Mouse (Mus musculus) layer of hippocampus, postnatal 25 days (tissue): ENCODE measurements around the gene P4htm. TPM values are rescaled to one million over a fixed set of nuclear protein-coding genes. Genes with fewer than 3 reads are reported as not detected.

Source experiments
- DNase-seq, 2 experiments: peaks; one replicate each; pipeline ENCODE4 v3.0.0; 2022; ENCODE audit warnings: mixed read lengths in 2 of 2, low spot score in 1 of 2; ENCODE audit errors: extremely low spot score in 1 of 2
- total RNA-seq, 2 experiments: library from RNA; stranded (reverse); gene quantifications; 2 replicates each; pipeline ENCODE4 v1.2.3; 2021

The P4htm gene
- total RNA-seq, 2 experiments from 2014 or later = 92.0 to 97.8 TPM

DNA sequence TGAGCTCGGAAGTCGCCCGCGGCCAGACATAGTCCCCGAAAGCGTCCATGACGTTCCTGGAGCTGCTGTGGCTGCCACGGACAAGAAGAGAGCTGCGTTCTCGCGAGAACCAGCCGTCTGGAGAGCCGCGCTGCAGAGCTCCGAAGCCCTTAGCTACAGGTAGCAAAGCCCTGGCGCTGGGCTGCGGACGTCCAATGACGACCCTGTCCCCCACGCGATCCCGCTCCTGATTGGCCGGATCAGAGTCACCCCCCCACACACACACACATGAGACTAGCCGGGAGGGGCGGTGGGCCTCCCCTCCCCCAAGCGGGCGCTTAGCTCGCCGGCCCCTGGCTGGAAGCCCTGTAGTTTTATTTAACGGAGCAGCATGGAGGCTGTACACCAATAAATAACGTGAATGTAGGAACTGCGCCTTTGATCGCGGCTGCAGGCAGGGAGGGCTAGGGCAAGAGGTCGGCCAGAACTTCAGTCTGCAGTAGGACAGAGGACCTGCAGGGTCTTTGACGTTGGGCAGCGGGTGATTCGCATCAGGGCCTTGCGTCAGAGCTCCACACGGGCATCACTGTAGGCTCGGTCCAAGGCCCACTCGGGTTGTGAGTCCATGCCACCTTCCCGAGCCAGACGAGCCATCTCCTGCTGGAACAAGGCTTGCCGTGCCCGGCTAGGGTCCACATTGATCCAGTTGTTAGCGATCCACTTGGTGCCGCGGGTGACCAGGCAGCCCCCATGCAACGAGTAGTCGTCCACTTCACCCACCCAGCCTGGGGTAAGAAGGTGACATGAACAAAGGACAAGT is 18.7 kb downstream of the P4htm start, which contains the start of gene Wdr6:
TSS of gene Wdr6 (minus strand) at position 195 of the 799 bp plus-strand sequence.
- peak; percentile 71 to 82 for DNase-seq

DNA sequence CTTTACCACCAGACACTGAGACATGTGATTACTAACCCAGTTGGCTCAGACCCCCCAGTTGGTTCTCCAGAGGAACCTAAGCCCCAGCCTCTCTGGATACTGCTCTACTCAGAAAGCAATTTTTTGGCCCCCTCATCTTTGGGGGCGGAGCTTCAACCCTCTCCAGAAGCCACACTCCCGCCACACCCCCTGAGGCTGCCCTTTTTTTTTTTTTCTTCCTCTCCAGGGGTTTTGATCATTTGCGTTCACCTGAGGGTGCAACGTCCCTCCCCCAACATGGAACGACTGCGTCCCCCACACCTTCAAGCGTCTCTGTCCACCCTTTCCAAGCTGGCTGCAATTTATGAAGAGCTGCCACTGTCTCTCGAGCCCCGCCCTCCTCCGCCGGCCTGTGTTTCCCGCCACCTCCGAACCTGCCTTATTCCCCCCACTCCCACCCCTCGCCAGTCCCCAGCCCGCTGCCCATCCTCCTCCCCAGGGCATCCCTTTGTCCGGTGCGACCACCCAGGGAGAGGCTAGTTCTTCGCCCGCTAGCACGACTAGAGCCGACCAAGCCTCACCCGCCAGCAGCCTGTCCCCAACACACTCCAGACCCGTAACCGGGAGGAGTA is 19.4 kb downstream of the P4htm start:
- DNase-seq = no peak

DNA sequence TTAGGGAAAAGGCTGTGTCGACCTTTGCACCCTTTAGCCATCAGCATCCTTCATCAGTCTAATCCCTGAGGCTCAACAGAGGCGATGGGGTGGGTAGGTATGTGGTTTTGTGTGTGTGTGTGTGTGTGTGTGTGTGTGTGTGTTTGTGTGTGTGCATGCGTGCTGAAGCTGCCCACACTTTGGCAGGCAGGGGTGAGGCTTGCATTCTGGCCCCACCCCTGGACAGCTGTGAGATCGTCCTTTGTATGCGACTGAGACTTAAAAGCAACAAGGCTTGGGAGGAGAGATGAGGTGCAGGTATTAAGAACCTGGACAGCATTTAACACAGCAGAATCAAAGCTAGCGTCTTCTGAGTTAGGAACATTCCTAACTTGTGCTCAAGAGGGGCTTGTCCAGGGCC is 20.4 kb downstream of the P4htm start:
- no peak for DNase-seq

GRCm38 (mm10) chr9:108575321-108576297 is 21.9 kb downstream of the P4htm start:
- no peak for DNase-seq

- no peak for DNase-seq
These were observed 22.5 kb downstream of the P4htm start for GRCm38 (mm10) chr9:108574921-108575320.

DNA sequence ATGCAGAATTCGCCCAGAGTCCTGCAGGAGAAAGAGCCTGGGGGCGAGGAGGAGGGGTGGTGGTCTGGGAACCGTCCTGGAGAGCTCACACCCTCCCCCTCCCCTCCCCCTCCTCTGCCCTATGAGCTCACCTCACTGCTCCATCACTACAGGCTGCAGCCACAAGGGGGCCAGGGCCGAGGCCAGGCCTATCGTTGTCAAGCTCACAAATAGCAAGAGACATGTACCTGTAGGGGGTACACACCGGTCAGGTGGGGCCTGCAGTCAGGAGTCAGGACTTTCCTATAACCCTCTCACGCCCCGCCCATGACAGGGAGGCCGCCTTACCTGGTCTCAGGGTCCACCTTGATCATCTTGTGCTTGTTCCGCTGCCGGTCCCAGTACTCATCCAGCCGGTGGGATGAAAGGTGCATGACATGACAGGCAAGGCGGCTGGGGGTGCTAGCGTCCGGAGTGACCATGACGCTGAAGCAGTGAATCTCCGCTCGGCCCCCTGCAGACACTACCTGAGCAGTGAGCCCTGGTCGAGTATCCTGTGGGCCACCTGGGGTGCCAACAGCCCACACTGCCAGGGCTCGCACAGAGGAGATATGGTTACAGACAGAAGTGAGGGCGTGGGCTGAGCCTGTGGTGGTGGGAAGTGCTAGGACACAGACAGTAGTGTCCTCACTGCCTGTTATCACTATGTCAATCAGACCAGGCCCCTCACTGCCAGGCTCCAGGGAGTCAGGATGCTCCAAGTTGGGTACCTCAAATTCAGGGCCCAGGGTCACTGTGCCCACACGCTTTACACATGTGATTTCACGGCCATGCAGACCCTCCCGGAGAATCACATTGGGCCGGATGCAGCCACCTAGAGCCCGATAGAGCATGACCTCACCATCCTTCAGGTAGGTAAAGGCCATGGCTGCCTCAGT is 23.4 kb downstream of the P4htm start:
- DNase-seq = no peak

GRCm38 (mm10) chr9:108572321-108572720 is 25.1 kb downstream of the P4htm start:
- DNase-seq = no peak

DNA sequence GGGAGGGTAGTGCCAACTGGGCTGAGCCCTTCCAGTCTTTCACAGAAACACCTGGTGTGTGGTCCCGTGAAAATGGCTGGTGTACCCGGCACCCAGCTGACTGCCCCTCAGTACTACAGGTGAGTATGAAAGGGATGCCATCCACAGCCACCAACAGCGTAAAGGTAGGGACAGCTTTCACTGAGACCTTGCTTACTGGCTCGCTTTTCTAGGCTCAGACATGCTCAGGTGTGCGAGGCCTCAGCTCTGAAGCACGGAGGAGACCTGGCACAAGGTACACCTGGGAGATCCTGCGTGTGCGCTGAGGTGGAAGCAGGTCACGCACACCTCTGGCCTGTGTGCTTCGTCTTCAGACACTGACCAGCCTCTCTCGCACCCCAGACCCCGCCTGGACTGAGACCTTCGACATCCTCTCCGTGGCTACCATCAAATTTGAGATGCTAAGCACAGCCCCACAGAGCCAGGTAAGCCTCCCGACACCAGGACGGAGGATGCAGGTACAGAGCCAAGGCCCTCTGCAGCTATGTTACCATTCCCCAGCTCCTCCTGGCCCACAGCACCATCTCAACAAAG is 26.0 kb downstream of the P4htm start:
- DNase-seq = no peak

DNA sequence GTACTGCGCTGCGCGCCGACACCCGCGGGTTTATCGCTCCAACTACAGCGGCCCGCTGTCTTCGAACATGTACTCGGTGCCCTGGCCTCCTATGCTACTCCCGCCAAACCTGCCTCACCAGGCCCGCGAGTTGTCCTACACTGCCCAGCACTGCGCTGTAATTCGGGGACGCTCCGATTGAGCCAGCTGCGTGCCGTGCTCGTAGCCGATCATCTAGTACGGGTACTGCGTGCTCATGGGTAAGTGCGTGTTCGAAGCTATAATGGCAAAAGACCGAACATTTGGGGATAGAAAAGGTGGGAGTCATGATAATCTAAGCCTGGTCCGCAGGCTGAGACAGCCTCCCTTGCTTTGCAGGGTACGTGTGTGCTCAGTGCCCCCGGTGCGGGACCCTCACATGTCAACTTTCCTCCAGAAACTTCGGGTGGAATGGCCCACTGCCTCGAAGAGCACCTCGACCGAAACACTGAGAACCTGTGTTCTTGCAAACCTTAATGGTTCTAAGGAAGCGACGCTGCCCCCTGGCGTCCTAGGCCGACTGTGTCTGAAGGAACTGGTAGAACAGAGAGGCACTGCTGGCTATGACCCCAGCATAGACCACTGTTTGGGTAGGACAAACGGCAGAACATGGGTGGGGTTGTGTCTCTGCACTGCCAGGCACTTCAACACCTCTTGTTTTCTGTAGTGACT is 27.1 kb downstream of the P4htm start:
- DNase-seq = peak in 1 of 2 experiments; percentile 76

GRCm38 (mm10) chr9:108569381-108570206 is 27.9 kb downstream of the P4htm start, which contains the start of gene Dalrd3:
Gene Dalrd3 (plus strand): TSS chr9:108569886.
- DNase-seq = peak; percentile 65 to 70

DNA sequence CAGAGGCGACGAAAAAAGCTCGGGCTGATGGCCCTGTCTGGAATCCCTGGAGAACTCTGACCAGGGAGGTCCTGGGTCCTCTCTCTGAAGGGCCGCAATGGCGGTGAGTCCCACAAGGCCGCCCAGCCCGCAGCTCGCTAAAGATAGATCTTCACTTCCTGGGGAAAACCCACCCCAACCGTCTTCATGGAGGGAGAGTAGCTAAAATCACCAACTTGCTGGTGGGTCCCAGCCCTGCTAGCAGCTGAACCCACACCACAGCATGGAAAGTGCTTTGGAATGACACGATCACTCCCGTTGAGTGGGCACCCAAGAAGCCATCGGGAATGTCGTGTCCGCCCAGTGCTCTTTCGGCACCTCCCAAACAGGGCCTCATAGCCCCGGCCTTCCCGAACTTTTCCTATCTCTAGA is 29.0 kb downstream of the P4htm start:
- no peak for DNase-seq

DNA sequence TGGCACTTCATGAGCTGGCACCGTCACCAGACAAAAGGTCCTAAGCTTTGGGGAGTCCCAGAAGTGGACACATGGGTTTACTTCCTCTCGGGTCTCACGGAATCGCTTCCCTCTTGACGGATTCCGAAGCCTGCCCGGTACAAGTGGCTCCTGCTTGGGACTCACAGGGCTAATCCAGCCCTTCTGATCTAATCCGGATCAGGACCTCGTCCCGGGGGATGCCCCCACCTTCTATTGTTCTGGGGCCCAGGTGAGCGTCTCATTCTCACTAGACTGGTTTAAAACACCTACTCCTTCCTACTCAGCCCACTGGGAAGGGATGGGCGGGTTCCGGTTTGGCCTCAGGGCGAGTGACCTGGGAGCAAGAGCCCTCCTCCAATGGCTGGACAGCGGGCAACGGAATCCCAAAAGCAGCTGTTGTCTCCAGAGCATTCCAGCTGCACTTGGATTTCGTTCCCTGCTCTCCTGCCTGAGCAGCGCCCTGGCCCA is 29.5 kb downstream of the P4htm start:
- DNase-seq = no peak

- peak; percentile 96 to 99 for DNase-seq
These were observed 30.4 kb downstream of the P4htm start, which contains the start of gene Ndufaf3 for GRCm38 (mm10) chr9:108566815-108567776. Gene Ndufaf3 (minus strand): TSS chr9:108567434.

DNA sequence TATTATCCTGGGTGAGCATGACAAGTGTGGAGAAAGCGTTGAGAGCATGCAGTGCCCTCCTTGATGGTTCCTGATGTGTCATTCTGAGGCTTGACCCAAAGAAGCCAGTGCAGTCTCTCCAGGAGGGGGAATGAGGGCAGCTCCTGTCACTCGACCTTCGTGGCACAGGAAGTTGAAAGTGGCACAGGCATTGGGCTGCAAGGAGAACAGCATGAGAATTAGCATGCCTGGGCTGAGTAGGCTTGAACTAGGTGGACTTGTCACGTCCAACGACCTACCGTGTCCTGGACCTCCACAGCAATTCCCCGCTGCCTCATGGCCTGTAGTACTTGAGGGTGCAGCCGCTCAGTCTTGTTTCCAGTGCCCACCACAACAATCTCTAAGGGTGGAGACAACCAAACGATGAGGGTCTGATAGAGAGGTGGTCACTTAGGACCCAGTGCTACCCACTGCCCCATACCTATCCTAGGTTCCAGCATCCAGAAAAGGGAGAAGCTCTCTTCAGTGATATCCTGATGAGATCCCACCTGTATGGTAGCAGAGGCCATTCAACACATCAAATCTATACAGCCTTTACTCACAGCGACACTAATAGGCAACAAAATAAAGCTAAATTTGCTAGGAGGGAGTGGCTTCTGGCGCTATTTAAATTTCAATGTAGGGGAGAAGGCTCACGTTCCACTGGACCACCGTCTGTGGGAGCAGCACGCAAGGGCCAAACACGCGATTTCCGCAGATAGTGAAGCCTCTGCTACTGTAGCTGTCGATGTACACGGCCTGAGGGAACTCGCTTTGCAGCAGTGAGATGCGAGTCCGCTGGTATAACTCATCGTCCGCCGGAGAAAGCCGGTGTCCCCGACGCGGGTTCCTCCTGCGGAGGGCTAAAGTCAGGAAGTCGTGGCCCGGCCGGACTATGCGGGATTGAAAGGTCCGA is 31.3 kb downstream of the P4htm start:
- no peak for DNase-seq

GRCm38 (mm10) chr9:108564131-108564530 is 33.3 kb downstream of the P4htm start:
- DNase-seq = no peak
